Mouse (Mus musculus) hindbrain, embryonic 15.5 days (tissue): Measurements from ENCODE around the gene Scn10a. TPM values are rescaled to one million over a fixed set of nuclear protein-coding genes. Genes with fewer than 3 reads are reported as not detected.

Source experiments
- ATAC-seq: fragments of 200-750 bp; cut with Nextera tagmentation; 2 replicates; pipeline ENCODE4 v1.8.0; 2017; ENCODE audit warnings: low read depth, moderate number of reproducible peaks, moderate TSS enrichment; ENCODE audit not compliant: low FRiP score
- H3K27ac ChIP-seq: fragments of 300-500 bp; sonication (generic); replicated peaks from 2 replicates; pipeline ENCODE4 v1.5.1; 2015; ENCODE audit warnings: mild to moderate bottlenecking, inconsistent platforms
- H3K27me3 ChIP-seq: fragments of 300-500 bp; sonication (generic); 2 replicates; pipeline ENCODE4 v1.6.1; 2015; ENCODE audit warnings: control low read depth, inconsistent platforms
- H3K36me3 ChIP-seq: fragments of 300-500 bp; sonication (generic); 2 replicates; pipeline ENCODE4 v1.6.1; 2015; ENCODE audit warnings: control low read depth, inconsistent platforms
- H3K4me1 ChIP-seq: fragments of 300-500 bp; sonication (generic); replicated peaks from 2 replicates; pipeline ENCODE4 v1.6.1; 2015; ENCODE audit warnings: control low read depth, inconsistent platforms
- H3K4me2 ChIP-seq: fragments of 300-500 bp; sonication (generic); 2 replicates; pipeline ENCODE4 v1.6.1; 2015; ENCODE audit warnings: moderate library complexity, mild to moderate bottlenecking, inconsistent platforms
- H3K4me3 ChIP-seq: fragments of 300-500 bp; sonication (generic); 2 replicates; pipeline ENCODE4 v1.5.1; 2015; ENCODE audit warnings: mild to moderate bottlenecking, inconsistent platforms
- H3K9ac ChIP-seq: fragments of 300-500 bp; sonication (generic); 2 replicates; pipeline ENCODE4 v1.6.1; 2015; ENCODE audit warnings: inconsistent platforms
- H3K9me3 ChIP-seq: fragments of 300-500 bp; sonication (generic); 2 replicates; pipeline ENCODE4 v1.6.1; 2016; ENCODE audit warnings: control low read depth, inconsistent platforms
- WGBS: fragments of 180-500 bp; shearing (Covaris S2); methylation state at CpG from one replicate; pipeline ENCODE4 v1.1.7; 2015; 5-methylcytosine and 5-hydroxymethylcytosine counted together
- polyA plus RNA-seq: library from polyadenylated mRNA; unstranded; fragments of >200 nt; fragmentation: Nextera tagmentation; extraction: Ambion mirVana; gene quantifications from 2 replicates; pipeline ENCODE4 v1.2.1, GENCODE M21; 2015

Scn10a gene
- polyA plus RNA-seq, 1 experiment from 2014 or later: 0.35 TPM

- Histone ChIP-seq H3K4me3 (no peak overlapping the region), H3K9ac (no peak overlapping the region), H3K4me2 (no peak overlapping the region), H3K27ac (no peak overlapping the region), H3K36me3 (no peaks in the 10 kb centered on the region), H3K27me3 (no peaks in the 10 kb centered on the region), H3K9me3 (no peaks in the 10 kb centered on the region), H3K4me1 (no peaks in the 10 kb centered on the region)
- ATAC-seq: no peak
- 15% methylated on average over 6 of the region's 6 CpGs for WGBS
These were observed 12.4 kb downstream of the Scn10a start for GRCm38 (mm10) chr9:119706700-119707099.

GRCm38 (mm10) chr9:119691505-119691904 lies 27.6 kb downstream of the Scn10a start:
- H3K27ac ChIP-seq: no peak overlapping the region

DNA sequence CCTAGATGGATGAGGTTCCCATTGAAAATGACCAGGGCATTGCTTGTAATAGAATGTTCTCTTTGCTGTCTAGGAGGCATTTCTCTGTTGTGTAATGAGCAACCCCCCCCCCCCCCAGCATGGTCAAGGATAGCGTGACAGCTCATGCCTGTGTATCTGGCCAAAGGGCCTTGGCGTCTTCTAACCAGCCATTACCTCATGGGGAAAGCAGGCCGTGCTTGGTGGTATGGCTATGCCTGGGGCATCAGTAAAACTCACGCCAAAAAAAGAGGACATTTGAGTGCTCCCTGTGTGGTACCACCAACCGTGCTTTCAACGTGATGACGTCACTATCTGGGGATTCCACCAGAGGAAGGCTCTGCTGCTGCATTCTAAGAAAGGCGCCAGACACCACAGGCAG lies 28.1 kb downstream of the Scn10a start:
- H3K4me3 ChIP-seq: no peak overlapping the region
- H3K9ac ChIP-seq: no peak overlapping the region
- no peaks in the 10 kb centered on the region for H3K36me3 ChIP-seq
- H3K4me1 ChIP-seq: no peaks in the 10 kb centered on the region
- H3K27ac ChIP-seq: no peak overlapping the region
- no peaks in the 10 kb centered on the region for H3K27me3 ChIP-seq
- 80% methylated on average over 8 of the region's 8 CpGs for WGBS
- no peak for ATAC-seq
- no peak overlapping the region for H3K4me2 ChIP-seq
- H3K9me3 ChIP-seq: no peaks in the 10 kb centered on the region

More at GRCm38 (mm10) chr9:119691505-119691904, 27.6 kb downstream of the Scn10a start:
- H3K36me3 ChIP-seq: no peaks in the 10 kb centered on the region
- 73% methylated on average over 7 of the region's 7 CpGs for WGBS
- H3K9me3 ChIP-seq: no peaks in the 10 kb centered on the region
- no peaks in the 10 kb centered on the region for H3K27me3 ChIP-seq
- H3K4me2 ChIP-seq: no peak overlapping the region
- no peak overlapping the region for H3K4me3 ChIP-seq
- H3K4me1 ChIP-seq: no peaks in the 10 kb centered on the region
- no peak overlapping the region for H3K9ac ChIP-seq
- ATAC-seq: no peak

DNA sequence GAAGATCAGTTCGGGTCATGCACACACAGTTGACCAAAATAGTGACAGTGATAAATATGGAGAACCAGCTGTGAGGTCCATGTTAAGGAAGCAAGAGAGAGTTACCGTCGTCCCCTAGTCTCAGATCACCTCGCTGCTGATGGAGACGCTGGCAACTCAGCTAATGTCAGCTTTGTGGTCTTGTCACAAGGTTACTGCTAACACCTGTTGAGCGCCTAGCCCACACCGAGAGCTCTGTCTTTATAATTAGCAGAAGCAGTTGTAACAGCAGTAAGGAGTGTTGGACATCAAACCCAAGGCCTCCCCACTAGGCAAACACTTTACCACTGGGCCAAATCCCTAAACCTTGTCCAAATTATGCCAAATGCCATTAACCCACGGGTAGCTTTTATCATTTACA lies 31.2 kb downstream of the Scn10a start:
- 78% methylated on average over 8 of the region's 8 CpGs for WGBS
- no peak overlapping the region for H3K4me2 ChIP-seq
- H3K4me1 ChIP-seq: no peaks in the 10 kb centered on the region
- H3K9me3 ChIP-seq: no peaks in the 10 kb centered on the region
- H3K36me3 ChIP-seq: no peaks in the 10 kb centered on the region
- no peaks in the 10 kb centered on the region for H3K27me3 ChIP-seq
- no peak overlapping the region for H3K9ac ChIP-seq
- ATAC-seq: no peak
- H3K4me3 ChIP-seq: no peak overlapping the region
- H3K27ac ChIP-seq: no peak overlapping the region

DNA sequence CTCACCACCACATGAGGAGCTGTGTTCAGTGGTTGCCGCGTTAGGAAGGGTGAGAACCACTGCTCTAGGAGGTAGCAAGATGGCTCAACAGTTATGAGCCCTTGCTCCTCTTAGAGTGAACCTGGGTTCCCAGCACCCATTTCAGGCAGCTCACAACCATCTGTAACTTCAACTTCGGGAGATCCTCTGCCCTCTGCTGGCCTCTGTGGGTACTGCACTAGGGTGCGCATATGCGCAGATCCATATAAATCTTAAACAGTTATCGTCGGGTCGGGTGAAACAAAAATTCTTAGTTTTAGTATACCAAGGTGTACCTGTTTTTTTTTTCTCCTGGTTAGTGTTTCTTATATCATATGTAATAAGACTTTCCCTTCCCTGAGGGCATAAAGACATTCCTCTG lies 32.9 kb downstream of the Scn10a start:
- no peak overlapping the region for H3K4me2 ChIP-seq
- WGBS: 95% methylated on average over 8 of the region's 8 CpGs
- ATAC-seq: no peak

DNA sequence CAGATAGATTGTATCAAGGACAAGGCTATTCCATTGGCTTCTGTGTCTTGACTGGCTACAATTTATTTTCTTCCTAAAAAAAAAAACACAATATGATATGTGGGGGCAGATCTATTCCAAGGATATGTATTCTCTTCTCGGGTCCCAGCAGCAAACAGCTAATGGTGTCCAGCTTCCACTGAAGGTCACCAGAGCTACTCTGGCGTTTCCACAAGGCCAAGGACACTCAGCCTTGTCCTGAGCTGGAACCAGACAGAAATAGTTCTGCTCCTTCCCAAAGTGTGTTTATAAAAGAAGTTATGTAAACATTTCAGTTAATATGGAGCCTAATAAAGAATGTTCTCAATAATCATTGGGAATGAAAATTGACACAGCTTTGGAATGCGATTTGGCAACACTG lies 38.2 kb downstream of the Scn10a start:
- ATAC-seq: no peak
- H3K27ac ChIP-seq: no peak overlapping the region
- H3K9me3 ChIP-seq: no peaks in the 10 kb centered on the region
- H3K9ac ChIP-seq: no peak overlapping the region
- H3K4me2 ChIP-seq: no peak overlapping the region
- H3K36me3 ChIP-seq: no peaks in the 10 kb centered on the region
- WGBS: 85% methylated on average over 3 of the region's 3 CpGs
- no peak overlapping the region for H3K4me3 ChIP-seq
- no peaks in the 10 kb centered on the region for H3K4me1 ChIP-seq
- no peaks in the 10 kb centered on the region for H3K27me3 ChIP-seq

More for the DNA sequence above, 32.9 kb downstream of the Scn10a start:
- no peaks in the 10 kb centered on the region for H3K4me1 ChIP-seq
- no peaks in the 10 kb centered on the region for H3K27me3 ChIP-seq
- no peaks in the 10 kb centered on the region for H3K9me3 ChIP-seq
- H3K4me3 ChIP-seq: no peak overlapping the region
- no peaks in the 10 kb centered on the region for H3K36me3 ChIP-seq
- H3K27ac ChIP-seq: no peak overlapping the region
- no peak overlapping the region for H3K9ac ChIP-seq

GRCm38 (mm10) chr9:119664109-119664508 lies 55.0 kb downstream of the Scn10a start:
- H3K27ac ChIP-seq: no peak overlapping the region
- no peak overlapping the region for H3K4me2 ChIP-seq
- no peaks in the 10 kb centered on the region for H3K36me3 ChIP-seq
- no peaks in the 10 kb centered on the region for H3K4me1 ChIP-seq
- H3K27me3 ChIP-seq: no peaks in the 10 kb centered on the region
- H3K9ac ChIP-seq: no peak overlapping the region
- no peak overlapping the region for H3K4me3 ChIP-seq
- no peak for ATAC-seq
- 78% methylated on average over 1 of the region's 1 CpGs for WGBS
- H3K9me3 ChIP-seq: no peaks in the 10 kb centered on the region

DNA sequence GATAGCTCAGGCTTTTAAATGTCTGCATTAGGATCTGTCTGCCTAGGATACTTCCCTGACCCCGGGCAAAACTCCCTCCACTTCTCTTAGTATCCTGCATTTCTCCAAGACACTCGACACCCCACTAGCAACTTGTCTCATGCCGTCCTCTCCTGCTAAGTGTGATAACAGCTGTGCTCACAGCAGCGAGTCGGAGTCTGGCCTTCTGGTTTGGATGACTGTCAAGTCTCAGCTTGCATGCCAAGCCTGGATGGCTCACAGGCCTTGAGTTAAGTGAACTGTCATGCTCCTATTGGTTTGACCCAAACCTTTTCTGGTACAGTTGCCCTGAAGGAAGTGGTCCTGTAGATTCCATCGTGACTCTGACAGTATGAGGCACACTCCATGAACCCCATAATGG lies 63.0 kb downstream of the Scn10a start:
- no peaks in the 10 kb centered on the region for H3K36me3 ChIP-seq
- H3K4me3 ChIP-seq: no peak overlapping the region
- no peak overlapping the region for H3K9ac ChIP-seq
- no peaks in the 10 kb centered on the region for H3K9me3 ChIP-seq
- H3K27me3 ChIP-seq: no peaks in the 10 kb centered on the region
- no peak overlapping the region for H3K4me2 ChIP-seq
- 52% methylated on average over 6 of the region's 6 CpGs for whole genome bisulfite sequencing
- 0 out of 2 replicates have a peak, but pooled peaks cover 7% of the 10 kb centered on the region for H3K4me1 ChIP-seq
- H3K27ac ChIP-seq: no peak overlapping the region
- no peak for ATAC-seq

GRCm38 (mm10) chr9:119653758-119654157 lies 65.4 kb downstream of the Scn10a start:
- H3K27ac ChIP-seq: no peak overlapping the region
- no peak for ATAC-seq
- 69% methylated on average over 5 of the region's 5 CpGs for whole genome bisulfite sequencing
- H3K4me1 ChIP-seq: 0 out of 2 replicates have a peak, but pooled peaks cover 7% of the 10 kb centered on the region
- H3K9me3 ChIP-seq: no peaks in the 10 kb centered on the region
- H3K4me2 ChIP-seq: no peak overlapping the region
- no peaks in the 10 kb centered on the region for H3K27me3 ChIP-seq
- H3K36me3 ChIP-seq: no peaks in the 10 kb centered on the region
- H3K9ac ChIP-seq: no peak overlapping the region
- no peak overlapping the region for H3K4me3 ChIP-seq

DNA sequence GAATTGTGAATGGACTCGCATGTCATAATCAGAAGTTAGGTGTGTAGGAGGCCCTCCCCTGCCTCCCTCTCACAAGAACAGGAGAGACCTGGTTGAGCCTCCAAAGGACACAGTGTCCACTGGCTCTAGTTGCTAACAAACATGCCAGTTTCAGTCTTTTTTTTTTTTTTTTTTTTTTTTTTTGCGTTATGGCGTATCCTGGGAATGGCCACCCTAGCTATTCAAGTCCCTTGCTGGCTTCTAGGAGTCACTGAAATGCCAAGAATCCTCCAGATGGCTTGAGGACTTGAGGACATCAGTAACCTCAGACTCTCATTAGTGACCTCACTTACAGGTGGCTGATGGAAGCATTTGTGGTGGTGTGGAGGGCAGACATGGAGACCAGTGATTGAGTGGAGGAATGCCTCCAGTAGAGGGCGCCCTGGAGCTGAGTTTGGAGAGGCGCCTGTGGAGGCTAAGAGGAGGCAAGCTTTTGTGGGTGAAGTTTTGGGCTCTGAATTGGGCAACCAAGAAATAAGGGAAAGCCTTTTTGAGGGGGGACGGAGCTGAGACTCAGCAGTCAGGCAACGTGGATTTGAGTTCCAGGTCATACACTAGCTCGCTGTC lies 72.1 kb downstream of the Scn10a start:
- Histone ChIP-seq H3K9ac (no peak overlapping the region), H3K4me3 (no peak overlapping the region), H3K9me3 (no peaks in the 10 kb centered on the region), H3K27me3 (no peaks in the 10 kb centered on the region), H3K4me2 (no peak overlapping the region), H3K27ac (no peak overlapping the region), H3K36me3 (no peaks in the 10 kb centered on the region), H3K4me1 (no peaks in the 10 kb centered on the region)
- WGBS: 61% methylated on average over 8 of the region's 8 CpGs
- no peak for ATAC-seq

GRCm38 (mm10) chr9:119641985-119642384 lies 77.1 kb downstream of the Scn10a start:
- H3K9ac ChIP-seq: no peak overlapping the region
- H3K4me1 ChIP-seq: no peaks in the 10 kb centered on the region
- no peak overlapping the region for H3K4me2 ChIP-seq
- no peak overlapping the region for H3K4me3 ChIP-seq
- no peaks in the 10 kb centered on the region for H3K36me3 ChIP-seq
- H3K9me3 ChIP-seq: no peaks in the 10 kb centered on the region
- no peaks in the 10 kb centered on the region for H3K27me3 ChIP-seq
- no peak for ATAC-seq
- H3K27ac ChIP-seq: no peak overlapping the region
- 87% methylated on average over 6 of the region's 6 CpGs for WGBS

DNA sequence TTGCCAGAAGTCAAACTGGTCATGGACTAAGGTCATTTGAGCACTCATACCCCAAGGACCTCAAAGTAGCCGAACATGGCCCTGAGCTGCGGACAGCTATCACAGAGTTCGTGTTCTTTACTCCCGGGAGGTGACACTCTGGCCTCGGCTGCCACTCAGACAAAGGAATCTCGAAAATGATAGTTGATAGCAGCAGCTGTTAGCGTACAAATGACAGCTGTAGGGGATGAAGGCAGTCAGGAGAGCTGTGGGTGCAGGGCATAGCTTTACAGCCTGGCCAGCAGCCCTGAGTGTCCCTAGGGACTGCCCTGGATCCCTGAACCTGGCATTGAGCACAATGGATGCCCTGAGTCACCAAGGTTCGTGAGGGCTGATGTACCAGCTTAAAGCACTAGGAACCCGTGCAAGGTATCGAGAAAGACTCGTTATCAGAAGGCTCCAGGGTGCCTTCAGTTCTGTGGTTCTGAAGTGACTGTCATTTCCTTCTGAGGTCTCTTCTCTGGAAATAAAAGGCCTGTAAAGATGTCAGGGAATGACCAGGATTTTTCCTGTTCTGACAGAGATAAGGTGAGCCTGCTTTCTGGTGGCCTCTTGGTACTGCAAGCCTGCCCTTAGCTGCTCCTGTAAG lies 84.8 kb downstream of the Scn10a start:
- Histone ChIP-seq H3K4me1 (peaks cover 19% of the 10 kb centered on the region; the same call in 1 of the 2 replicates), H3K4me2 (no peak overlapping the region), H3K36me3 (no peaks in the 10 kb centered on the region), H3K27me3 (0 out of 2 replicates have a peak, but pooled peaks cover 4% of the 10 kb centered on the region), H3K4me3 (no peak overlapping the region), H3K9ac (no peak overlapping the region), H3K27ac (no peak overlapping the region), H3K9me3 (no peaks in the 10 kb centered on the region)
- no peak for ATAC-seq
- WGBS: 68% methylated on average over 11 of the region's 11 CpGs
